Mouse (Mus musculus) CH12.LX (cell line): ENCODE measurements at regions not wholly inside any gene's neighbourhood (a gene's known extent, or its start where the extent isn't known, plus 50 kb on each side); places are given as distances from the start of the nearest gene placed in this dataset.
A peak's percentile ranks its signal among the peaks of the same experiment; 100 is the strongest.

Experiments
- DNase-seq: peaks from one replicate; pipeline ENCODE4 v3.0.0-alpha.2; 2013; ENCODE audit errors: extremely low read depth
- H3K27ac ChIP-seq: 2 replicates; pipeline ENCODE4 v1.5.1; 2012; ENCODE audit warnings: low read depth, mild to moderate bottlenecking, control low read depth, moderate library complexity; ENCODE audit not compliant: insufficient read depth
- H3K27me3 ChIP-seq: replicated peaks from 2 replicates; pipeline ENCODE3; 2012; ENCODE audit warnings: inconsistent platforms
- H3K36me3 ChIP-seq, 2 experiments: replicated peaks in 1 of 2; 2 replicates each; pipeline versions ENCODE3 to v1.6.1; 2012; ENCODE audit warnings: inconsistent platforms in 1 of 2, low read length in 1 of 2, mild to moderate bottlenecking in 1 of 2, mixed read lengths in 1 of 2, moderate library complexity in 1 of 2; ENCODE audit not compliant: control insufficient read depth in 1 of 2, insufficient read depth in 1 of 2
- H3K4me1 ChIP-seq, 2 experiments: 2 replicates each; pipeline ENCODE4 v1.6.1; 2012; ENCODE audit warnings: inconsistent platforms in 1 of 2, moderate library complexity in 1 of 2; ENCODE audit not compliant: insufficient read depth in 2 of 2, control insufficient read depth in 1 of 2
- H3K4me2 ChIP-seq: 2 replicates; pipeline ENCODE4 v1.6.1; 2012; ENCODE audit warnings: low read depth, mild to moderate bottlenecking, control low read depth; ENCODE audit not compliant: poor library complexity, insufficient read depth, severe bottlenecking
- H3K4me3 ChIP-seq, 3 experiments: fragments of 150-350 bp in 1 of 3; sonication (generic) in 1 of 3; replicated peaks in 1 of 3; 2 replicates each; pipeline versions ENCODE3 to v1.5.1; 2011 to 2012; ENCODE audit warnings: low read depth in 2 of 3, low read length in 2 of 3, mild to moderate bottlenecking in 2 of 3, moderate library complexity in 2 of 3, control low read depth in 1 of 3, improper control_type of control experiment in 1 of 3, inconsistent platforms in 1 of 3, mixed read lengths in 1 of 3; ENCODE audit not compliant: poor library complexity in 1 of 3
- H3K79me2 ChIP-seq: replicated peaks from 2 replicates; pipeline ENCODE4 v1.6.1; 2012; ENCODE audit warnings: mild to moderate bottlenecking, moderate library complexity; ENCODE audit not compliant: control insufficient read depth, poor library complexity, insufficient read depth, severe bottlenecking; ENCODE audit errors: extremely low read depth
- H3K9ac ChIP-seq: 2 replicates; pipeline ENCODE4 v1.6.1; 2012; ENCODE audit warnings: low read depth, mild to moderate bottlenecking, control low read depth, moderate library complexity; ENCODE audit not compliant: insufficient read depth
- H3K9me3 ChIP-seq: replicated peaks from 2 replicates; pipeline ENCODE3; 2012; ENCODE audit warnings: low read length, inconsistent platforms, mixed read lengths
- BHLHE40 ChIP-seq: IDR thresholded peaks from 2 replicates; pipeline ENCODE4 v1.6.1; 2011; ENCODE audit warnings: mild to moderate bottlenecking, low read depth, low read length, improper control_type of control experiment
- CHD1 ChIP-seq: IDR thresholded peaks from 2 replicates; pipeline ENCODE4 v1.6.1; 2012; ENCODE audit warnings: low read depth, low read length, improper control_type of control experiment, inconsistent platforms
- CTCF ChIP-seq, 2 experiments: IDR thresholded peaks in 1 of 2; conservative IDR thresholded peaks in 1 of 2; 2 replicates each; pipeline ENCODE4 v1.5.1; 2011 to 2012; ENCODE audit warnings: low read depth in 2 of 2, low read length in 2 of 2, improper control_type of control experiment in 1 of 2, inconsistent platforms in 1 of 2, mild to moderate bottlenecking in 1 of 2, moderate library complexity in 1 of 2
- ELF1 ChIP-seq: IDR thresholded peaks from 2 replicates; pipeline ENCODE4 v1.6.1; 2014; ENCODE audit warnings: low read depth, mild to moderate bottlenecking, inconsistent platforms, low read length, improper control_type of control experiment
- HCFC1 ChIP-seq: IDR thresholded peaks from 2 replicates; pipeline ENCODE4 v1.6.1; 2012; ENCODE audit warnings: low read depth, mild to moderate bottlenecking, inconsistent platforms, low read length, improper control_type of control experiment
- JUND ChIP-seq: conservative IDR thresholded peaks from 2 replicates; pipeline ENCODE4 v1.6.1; 2011; ENCODE audit warnings: low read depth, low read length, improper control_type of control experiment
- MAFK ChIP-seq: IDR thresholded peaks from 2 replicates; pipeline ENCODE4 v1.6.1; 2011; ENCODE audit warnings: low read length, improper control_type of control experiment; ENCODE audit not compliant: insufficient replicate concordance
- MYC ChIP-seq: IDR thresholded peaks from 2 replicates; pipeline ENCODE4 v1.6.1; 2011; ENCODE audit warnings: low read depth, mild to moderate bottlenecking, improper control_type of control experiment, low read length
- NRF1 ChIP-seq: IDR thresholded peaks from 2 replicates; pipeline ENCODE4 v1.6.1; 2014; ENCODE audit warnings: low read depth, mild to moderate bottlenecking, inconsistent platforms, low read length, improper control_type of control experiment, moderate library complexity
- RAD21 ChIP-seq: IDR thresholded peaks from 2 replicates; pipeline ENCODE4 v1.6.1; 2011; ENCODE audit warnings: low read depth, mild to moderate bottlenecking, low read length, improper control_type of control experiment, moderate library complexity
- SIN3A ChIP-seq: IDR thresholded peaks from 2 replicates; pipeline ENCODE4 v1.6.1; 2012; ENCODE audit warnings: low read length, improper control_type of control experiment, inconsistent platforms
- TBP ChIP-seq: conservative IDR thresholded peaks from 2 replicates; pipeline ENCODE4 v1.6.1; 2011; ENCODE audit warnings: low read depth, low read length, improper control_type of control experiment
- TCF12 ChIP-seq: IDR thresholded peaks from 2 replicates; pipeline ENCODE4 v1.6.1; 2014; ENCODE audit warnings: low read depth, mild to moderate bottlenecking, inconsistent platforms, low read length, improper control_type of control experiment
- UBTF ChIP-seq: IDR thresholded peaks from 2 replicates; pipeline ENCODE4 v1.6.1; 2012; ENCODE audit warnings: low read depth, mild to moderate bottlenecking, inconsistent platforms, low read length, improper control_type of control experiment, moderate library complexity
- USF1 ChIP-seq: IDR thresholded peaks from 2 replicates; pipeline ENCODE4 v1.6.1; 2014; ENCODE audit warnings: low read depth, mild to moderate bottlenecking, inconsistent platforms, low read length, improper control_type of control experiment
- ZC3H11A ChIP-seq: IDR thresholded peaks from 2 replicates; pipeline ENCODE4 v1.6.1; 2012; ENCODE audit warnings: low read depth, mild to moderate bottlenecking, inconsistent platforms, low read length, improper control_type of control experiment
- ZMIZ1 ChIP-seq: IDR thresholded peaks from 2 replicates; pipeline ENCODE4 v1.6.1; 2012; ENCODE audit warnings: low read depth, mild to moderate bottlenecking, inconsistent platforms, low read length, improper control_type of control experiment
- dilution Hi-C: fragments of 300-500 bp; cut with MboI; formaldehyde crosslinking; loops from 2 replicates; pipeline ENCODE4 v1.14.3; 2020; ENCODE audit warnings: low sequenced_read_pairs; ENCODE audit not compliant: extremely low pct_unique_long_range_greater_than_20kb, extremely low pct_ligation_motif_present
- in situ Hi-C: fragments of 300-500 bp; cut with MboI; formaldehyde crosslinking; loops from 3 replicates; pipeline ENCODE4 v1.14.3; 2019; ENCODE audit warnings: low sequenced_read_pairs, low pct_ligation_motif_present, low pct_unique_long_range_greater_than_20kb, mixed read lengths

GRCm38 (mm10) chr15:96158321-96158720 is 129.0 kb upstream of the Arid2 start:
- dilution Hi-C loops (no loop called here), in situ Hi-C loops (no loop called here)
- DNase-seq = no peak

GRCm38 (mm10) chr15:96164771-96165431 is 122.4 kb upstream of the Arid2 start:
- no peak overlapping the region for H3K9ac ChIP-seq
- TF ChIP-seq SIN3A (no peak), UBTF (no peak), TBP (no peak), MAFK (no peak), CTCF (conservative IDR thresholded peaks at IDR 0.05 in 1 of 2, IDR thresholded peaks at IDR 0.05 in 1 of 2; ENCODE audit: low read depth in 2 of 2, low read length in 2 of 2) (no peak), TCF12 (no peak), JUND (no peak)
- dilution Hi-C loops = no loop called here
- H3K4me1 ChIP-seq = peaks cover 4 to 7% of the 10 kb centered on the region in 2 experiments; a peak in 3 of 4 replicates
- H3K27ac ChIP-seq = no peak overlapping the region
- in situ Hi-C loops = no loop called here
- H3K27me3 ChIP-seq = no peaks in the 10 kb centered on the region
- H3K4me2 ChIP-seq = no peak overlapping the region
- no peaks in the 10 kb centered on the region for H3K9me3 ChIP-seq
- no peaks in the 10 kb centered on the region for H3K79me2 ChIP-seq
- no peak for DNase-seq
- no peaks in the 10 kb centered on the region for H3K36me3 ChIP-seq
- no peak overlapping the region for H3K4me3 ChIP-seq

More at GRCm38 (mm10) chr15:96158321-96158720, 129.0 kb upstream of the Arid2 start:
- H3K79me2 ChIP-seq = no peaks in the 10 kb centered on the region
- no peaks in the 10 kb centered on the region for H3K27me3 ChIP-seq
- no peak overlapping the region for H3K9ac ChIP-seq
- H3K9me3 ChIP-seq = no peaks in the 10 kb centered on the region
- no peak overlapping the region for H3K4me3 ChIP-seq
- H3K4me2 ChIP-seq = no peak overlapping the region
- H3K4me1 ChIP-seq = no peaks in the 10 kb centered on the region
- H3K27ac ChIP-seq = no peak overlapping the region
- no peaks in the 10 kb centered on the region for H3K36me3 ChIP-seq
- no peak for TF ChIP-seq CTCF (conservative IDR thresholded peaks at IDR 0.05 in 1 of 2, IDR thresholded peaks at IDR 0.05 in 1 of 2; ENCODE audit: low read depth in 2 of 2, low read length in 2 of 2)
- no peak for TF ChIP-seq MAFK
- no peak for TF ChIP-seq ZC3H11A
- no peak for TF ChIP-seq HCFC1

- TF ChIP-seq HCFC1 (no peak), ZMIZ1 (no peak), SIN3A (no peak), TCF12 (no peak), ELF1 (no peak), USF1 (no peak), RAD21 (no peak; the same call in 1 of the 2 replicates), BHLHE40 (no peak), CHD1 (no peak), NRF1 (no peak), MYC (no peak), ZC3H11A (no peak)
- TF ChIP-seq, all 38 proteins: peak for 0
- no peak for DNase-seq
- in situ Hi-C loops = no loop called here
Measured at GRCm38 (mm10) chr15:96167256-96167655, 120.1 kb upstream of the Arid2 start.

More at GRCm38 (mm10) chr15:96167256-96167655, 120.1 kb upstream of the Arid2 start:
- dilution Hi-C loops = no loop called here
- no peaks in the 10 kb centered on the region for H3K9me3 ChIP-seq
- no peaks in the 10 kb centered on the region for H3K36me3 ChIP-seq
- H3K27me3 ChIP-seq = no peaks in the 10 kb centered on the region
- no peaks in the 10 kb centered on the region for H3K79me2 ChIP-seq
- peak overlapping the region; percentile 26; the same call in 1 of the 2 replicates for H3K4me2 ChIP-seq
- H3K4me1 ChIP-seq = peaks cover 4 to 7% of the 10 kb centered on the region in 2 experiments; a peak in 3 of 4 replicates
- no peak overlapping the region for H3K9ac ChIP-seq
- no peak overlapping the region for H3K27ac ChIP-seq
- H3K4me3 ChIP-seq = peak overlapping the region in 1 of 3 experiments; percentile 41
